Mouse (Mus musculus): ENCODE measurements at regions not wholly inside any gene's neighbourhood (a gene's known extent, or its start where the extent isn't known, plus 50 kb on each side); places are given as distances from the start of the nearest gene placed in this dataset.
A peak's percentile ranks its signal among the peaks of the same experiment; 100 is the strongest.

- no peak for DNase-seq (ENCODE audit: low spot score in 2 of 2)
These were observed 132.2 kb downstream of the Tmem17 start for GRCm38 (mm10) chr11:22644010-22644625.

GRCm38 (mm10) chr11:22644877-22645276 is 133.0 kb downstream of the Tmem17 start:
- no peak for DNase-seq (ENCODE audit: low spot score in 2 of 2)

- DNase-seq (ENCODE audit: low spot score in 2 of 2), result no peak
These were observed 134.5 kb downstream of the Tmem17 start for GRCm38 (mm10) chr11:22646192-22646936.

GRCm38 (mm10) chr11:22648275-22648674 is 136.4 kb downstream of the Tmem17 start:
- DNase-seq (ENCODE audit: low spot score in 2 of 2), result no peak

GRCm38 (mm10) chr11:22650771-22651170 is 138.9 kb downstream of the Tmem17 start:
- no peak for DNase-seq (ENCODE audit: low spot score in 2 of 2)

- DNase-seq (ENCODE audit: low spot score in 2 of 2), result no peak
These were observed 139.4 kb downstream of the Tmem17 start for GRCm38 (mm10) chr11:22651313-22651712.

GRCm38 (mm10) chr11:22651911-22652310 is 140.0 kb downstream of the Tmem17 start:
- no peak for DNase-seq (ENCODE audit: low spot score in 2 of 2)

GRCm38 (mm10) chr11:22652931-22653330 is 141.0 kb downstream of the Tmem17 start:
- DNase-seq (ENCODE audit: low spot score in 2 of 2), result no peak

- DNase-seq (ENCODE audit: low spot score in 2 of 2), result no peak
These were observed 141.5 kb downstream of the Tmem17 start for GRCm38 (mm10) chr11:22653366-22653765.

- no peak for DNase-seq (ENCODE audit: low spot score in 2 of 2)
These were observed 145.7 kb downstream of the Tmem17 start for GRCm38 (mm10) chr11:22657635-22658034.

GRCm38 (mm10) chr11:22661072-22661471 is 149.2 kb downstream of the Tmem17 start:
- no peak for DNase-seq (ENCODE audit: low spot score in 2 of 2)

- DNase-seq (ENCODE audit: low spot score in 2 of 2), result no peak
These were observed 150.0 kb downstream of the Tmem17 start for GRCm38 (mm10) chr11:22661713-22662551.

GRCm38 (mm10) chr11:22665978-22666377 is 154.1 kb downstream of the Tmem17 start:
- DNase-seq (ENCODE audit: low spot score in 2 of 2), result no peak

GRCm38 (mm10) chr11:22666378-22666777 is 154.5 kb downstream of the Tmem17 start:
- DNase-seq (ENCODE audit: low spot score in 2 of 2), result no peak

GRCm38 (mm10) chr11:22668220-22668619 is 156.3 kb downstream of the Tmem17 start:
- DNase-seq (ENCODE audit: low spot score in 2 of 2), result no peak

GRCm38 (mm10) chr11:22669267-22669666 is 157.4 kb downstream of the Tmem17 start:
- no peak for DNase-seq (ENCODE audit: low spot score in 2 of 2)

GRCm38 (mm10) chr11:22671791-22672490 is 160.1 kb downstream of the Tmem17 start:
- DNase-seq (ENCODE audit: low spot score in 2 of 2), result peak; percentile 37 to 53

GRCm38 (mm10) chr11:22675047-22675446 is 163.2 kb downstream of the Tmem17 start:
- DNase-seq (ENCODE audit: low spot score in 2 of 2), result no peak

GRCm38 (mm10) chr11:22675754-22676153 is 163.9 kb downstream of the Tmem17 start:
- no peak for DNase-seq (ENCODE audit: low spot score in 2 of 2)

- no peak for DNase-seq (ENCODE audit: low spot score in 2 of 2)
These were observed 165.4 kb downstream of the Tmem17 start for GRCm38 (mm10) chr11:22677337-22677736.

GRCm38 (mm10) chr11:22684576-22684975 is 172.7 kb downstream of the Tmem17 start:
- DNase-seq (ENCODE audit: low spot score in 2 of 2), result no peak

- no peak for DNase-seq (ENCODE audit: low spot score in 2 of 2)
These were observed 169.9 kb downstream of the B3gnt2 start for GRCm38 (mm10) chr11:22690829-22691228.

All from left cerebral cortex, adult 9 months (tissue).